Mouse (Mus musculus) midbrain, postnatal 0 days (tissue): ENCODE data around the gene Gm4763. TPM values are rescaled to one million over a fixed set of nuclear protein-coding genes. Genes with fewer than 3 reads are reported as not detected.

Experiments
- ATAC-seq: fragments of 200-750 bp; cut with Nextera tagmentation; 2 replicates; pipeline ENCODE4 v1.8.0; 2017; ENCODE audit warnings: moderate number of reproducible peaks, mild to moderate bottlenecking, moderate TSS enrichment, moderate library complexity; ENCODE audit not compliant: low FRiP score
- DNase-seq: peaks from one replicate; pipeline ENCODE4 v3.0.0-alpha.2; 2015; ENCODE audit warnings: low spot score
- H3K27ac ChIP-seq: fragments of 300-500 bp; sonication (generic); 2 replicates; pipeline ENCODE4 v1.5.1; 2014; ENCODE audit warnings: low read depth, mild to moderate bottlenecking, low read length, mixed read lengths
- H3K27me3 ChIP-seq: fragments of 300-500 bp; sonication (generic); 2 replicates; pipeline ENCODE4 v1.6.1; 2014; ENCODE audit warnings: low read length, control low read depth, mixed read lengths; ENCODE audit not compliant: insufficient read depth
- H3K36me3 ChIP-seq: fragments of 300-500 bp; sonication (generic); 2 replicates; pipeline ENCODE4 v1.6.1; 2014; ENCODE audit warnings: low read length, control low read depth, mixed read lengths; ENCODE audit not compliant: insufficient read depth
- H3K4me1 ChIP-seq: fragments of 300-500 bp; sonication (generic); 2 replicates; pipeline ENCODE4 v1.6.1; 2014; ENCODE audit warnings: mild to moderate bottlenecking, control low read depth, antibody characterized with exemption, low read length, mixed read lengths; ENCODE audit not compliant: insufficient read depth
- H3K4me2 ChIP-seq: fragments of 300-500 bp; sonication (generic); 2 replicates; pipeline ENCODE4 v1.6.1; 2014; ENCODE audit warnings: low read depth, mild to moderate bottlenecking, low read length, mixed read lengths; ENCODE audit not compliant: poor library complexity, severe bottlenecking
- H3K4me3 ChIP-seq: fragments of 300-500 bp; sonication (generic); 2 replicates; pipeline ENCODE4 v1.5.1; 2014; ENCODE audit warnings: low read depth, mild to moderate bottlenecking, low read length, moderate library complexity
- H3K9ac ChIP-seq: fragments of 300-500 bp; sonication (generic); replicated peaks from 2 replicates; pipeline ENCODE4 v1.6.1; 2014; ENCODE audit warnings: mild to moderate bottlenecking, low read length, moderate library complexity, mixed read lengths; ENCODE audit not compliant: poor library complexity, severe bottlenecking
- H3K9me3 ChIP-seq: fragments of 300-500 bp; sonication (generic); 2 replicates; pipeline ENCODE4 v1.6.1; 2016; ENCODE audit warnings: low read length, control low read depth
- CTCF ChIP-seq: IDR thresholded peaks from 2 replicates; pipeline ENCODE4 v1.5.1; 2016; ENCODE audit warnings: antibody characterized with exemption, mild to moderate bottlenecking
- WGBS: fragments of 180-500 bp; shearing (Covaris S2); extraction: QIAGEN DNeasy Blood & Tissue Kit; methylation state at CpG from one replicate; pipeline ENCODE4 v1.1.7; 2014; 5-methylcytosine and 5-hydroxymethylcytosine counted together
- polyA plus RNA-seq: library from polyadenylated mRNA; unstranded; fragments of >200 nt; fragmentation: Nextera tagmentation; extraction: Ambion mirVana; gene quantifications from 2 replicates; pipeline ENCODE4 v1.2.1, GENCODE M21; 2015
- total RNA-seq: library from RNA; depleted of rRNA; stranded (reverse); fragments of >200 nt; gene quantifications from 2 replicates; pipeline ENCODE4 v1.2.3, GENCODE M21; 2014; rRNA removed

Gene Gm4763
- total and polyA plus RNA-seq, 2 experiments from 2014 or later = not detected

GRCm38 (mm10) chr7:24676575-24676974 is 50.1 kb downstream of the Gm4763 start, which contains the start of gene Tex101:
Tex101 (minus strand) TSS chr7:24676675.
- Histone ChIP-seq H3K9ac (no peak within 1 kb of the TSS), H3K27me3 (no peaks in the 10 kb centered on the region), H3K4me3 (no peak within 1 kb of the TSS), H3K27ac (no peak within 1 kb of the TSS), H3K36me3 (no peaks in the 10 kb centered on the region), H3K4me2 (no peak within 1 kb of the TSS), H3K9me3 (no peaks in the 10 kb centered on the region), H3K4me1 (no peaks in the 10 kb centered on the region)
- 88% methylated on average over 9 of the region's 9 CpGs for WGBS
- ATAC-seq (no peak), DNase-seq (no peak)
- TF ChIP-seq CTCF = no peak

- no peak overlapping the region for H3K27ac ChIP-seq
- H3K9me3 ChIP-seq = no peaks in the 10 kb centered on the region
- DNase-seq = no peak
- no peaks in the 10 kb centered on the region for H3K27me3 ChIP-seq
- WGBS = 92% methylated on average over 23 of the region's 23 CpGs
- no peaks in the 10 kb centered on the region for H3K4me1 ChIP-seq
- H3K36me3 ChIP-seq = no peaks in the 10 kb centered on the region
- H3K4me2 ChIP-seq = no peak overlapping the region
- no peak for ATAC-seq
- H3K4me3 ChIP-seq = no peak overlapping the region
- TF ChIP-seq CTCF = no peak
- no peak overlapping the region for H3K9ac ChIP-seq
These were observed 54.7 kb downstream of the Gm4763 start for GRCm38 (mm10) chr7:24671944-24672439.

Other genes starting within 250 kb of the Gm4763 start
- gene Cadm4, start 244.9 kb downstream of the Gm4763 start, total RNA-seq = 342 and 354 TPM in 2 replicates
- 82.0 and 88.1 TPM in 2 replicates for gene Cadm4, start 244.9 kb downstream of the Gm4763 start, polyA plus RNA-seq
- 209 and 214 TPM in 2 replicates for gene Zfp428, start 219.9 kb downstream of the Gm4763 start, total RNA-seq
- gene Zfp428, start 219.9 kb downstream of the Gm4763 start, polyA plus RNA-seq = 297 and 314 TPM in 2 replicates
- gene AC161166.1, start 214.5 kb downstream of the Gm4763 start, total RNA-seq = not detected in 2 replicates
- gene AC161166.1, start 214.5 kb downstream of the Gm4763 start, polyA plus RNA-seq = 0.47 and 0.78 TPM in 2 replicates
- gene Irgq, start 196.2 kb downstream of the Gm4763 start, total RNA-seq = 115 and 119 TPM in 2 replicates
- gene Irgq, start 196.2 kb downstream of the Gm4763 start, polyA plus RNA-seq = 21.8 and 23.9 TPM in 2 replicates
- not detected in 2 replicates for gene Pinlyp, start 180.8 kb downstream of the Gm4763 start, total RNA-seq
- not detected in 2 replicates for gene Pinlyp, start 180.8 kb downstream of the Gm4763 start, polyA plus RNA-seq
- 44.6 and 51.8 TPM in 2 replicates for gene Xrcc1, start 180.6 kb downstream of the Gm4763 start, total RNA-seq
- gene Xrcc1, start 180.6 kb downstream of the Gm4763 start, polyA plus RNA-seq = 41.9 and 43.3 TPM in 2 replicates
- gene Ethe1, start 139.4 kb downstream of the Gm4763 start, total RNA-seq = 32.2 and 33.4 TPM in 2 replicates
- gene Ethe1, start 139.4 kb downstream of the Gm4763 start, polyA plus RNA-seq = 31.3 and 31.6 TPM in 2 replicates
- 2.3 and 3.2 TPM in 2 replicates for gene Zfp575, start 139.3 kb downstream of the Gm4763 start, total RNA-seq
- gene Zfp575, start 139.3 kb downstream of the Gm4763 start, polyA plus RNA-seq = 28.3 and 29.5 TPM in 2 replicates
- 0.11 and 0.14 TPM in 2 replicates for gene Phldb3, start 116.1 kb downstream of the Gm4763 start, total RNA-seq
- not detected in 2 replicates for gene Phldb3, start 116.1 kb downstream of the Gm4763 start, polyA plus RNA-seq
- 0.99 and 1.5 TPM in 2 replicates for gene Lypd3, start 90.4 kb downstream of the Gm4763 start, total RNA-seq
- gene Lypd3, start 90.4 kb downstream of the Gm4763 start, polyA plus RNA-seq = 1.8 and 2.2 TPM in 2 replicates
- gene Tex101, start 50.2 kb downstream of the Gm4763 start, total RNA-seq = not detected in 2 replicates
- gene Tex101, start 50.2 kb downstream of the Gm4763 start, polyA plus RNA-seq = not detected in 2 replicates
- not detected in 2 replicates for gene BC049730, start 17.7 kb downstream of the Gm4763 start, total RNA-seq
- gene BC049730, start 17.7 kb downstream of the Gm4763 start, polyA plus RNA-seq = not detected in 2 replicates
- gene Cd177, start 33.4 kb upstream of the Gm4763 start, total RNA-seq = 0.16 and 1.0 TPM in 2 replicates
- 0.37 and 0.47 TPM in 2 replicates for gene Cd177, start 33.4 kb upstream of the Gm4763 start, polyA plus RNA-seq
- 0.33 TPM in 1 of 2 replicates, not detected in the other for gene Ceacam10, start 50.3 kb upstream of the Gm4763 start, total RNA-seq
- gene Ceacam10, start 50.3 kb upstream of the Gm4763 start, polyA plus RNA-seq = 0.43 and 0.63 TPM in 2 replicates
- gene Gm9844, start 135.3 kb upstream of the Gm4763 start, total RNA-seq = 5.9 and 13.5 TPM in 2 replicates
- 33.2 and 44.4 TPM in 2 replicates for gene Gm9844, start 135.3 kb upstream of the Gm4763 start, polyA plus RNA-seq
- 0.19 TPM in 1 of 2 replicates, not detected in the other for gene Lypd4, start 143.0 kb upstream of the Gm4763 start, total RNA-seq
- gene Lypd4, start 143.0 kb upstream of the Gm4763 start, polyA plus RNA-seq = 0.16 and 0.28 TPM in 2 replicates
- gene Dmrtc2, start 143.1 kb upstream of the Gm4763 start, total RNA-seq = 0.11 TPM in 1 of 2 replicates, not detected in the other
- 0.31 and 0.70 TPM in 2 replicates for gene Dmrtc2, start 143.1 kb upstream of the Gm4763 start, polyA plus RNA-seq
- gene Rps19, start 157.5 kb upstream of the Gm4763 start, total RNA-seq = 364 and 448 TPM in 2 replicates
- 1,202 and 1,286 TPM in 2 replicates for gene Rps19, start 157.5 kb upstream of the Gm4763 start, polyA plus RNA-seq
- 0.27 and 0.42 TPM in 2 replicates for gene Cd79a, start 170.5 kb upstream of the Gm4763 start, total RNA-seq
- 0.82 and 0.85 TPM in 2 replicates for gene Cd79a, start 170.5 kb upstream of the Gm4763 start, polyA plus RNA-seq
- 19.1 and 27.5 TPM in 2 replicates for gene Arhgef1, start 176.0 kb upstream of the Gm4763 start, total RNA-seq
- gene Arhgef1, start 176.0 kb upstream of the Gm4763 start, polyA plus RNA-seq = 29.0 and 33.0 TPM in 2 replicates
- gene Gm4881, start 217.6 kb upstream of the Gm4763 start, total RNA-seq = 6.4 and 9.0 TPM in 2 replicates
- gene Gm4881, start 217.6 kb upstream of the Gm4763 start, polyA plus RNA-seq = 3.8 and 4.2 TPM in 2 replicates
- gene Rabac1, start 245.8 kb upstream of the Gm4763 start, total RNA-seq = 516 and 704 TPM in 2 replicates
- 466 and 515 TPM in 2 replicates for gene Rabac1, start 245.8 kb upstream of the Gm4763 start, polyA plus RNA-seq